Mouse (Mus musculus): ENCODE measurements at regions not wholly inside any gene's neighbourhood (a gene's known extent, or its start where the extent isn't known, plus 50 kb on each side); places are given as distances from the start of the nearest gene placed in this dataset.

DNA sequence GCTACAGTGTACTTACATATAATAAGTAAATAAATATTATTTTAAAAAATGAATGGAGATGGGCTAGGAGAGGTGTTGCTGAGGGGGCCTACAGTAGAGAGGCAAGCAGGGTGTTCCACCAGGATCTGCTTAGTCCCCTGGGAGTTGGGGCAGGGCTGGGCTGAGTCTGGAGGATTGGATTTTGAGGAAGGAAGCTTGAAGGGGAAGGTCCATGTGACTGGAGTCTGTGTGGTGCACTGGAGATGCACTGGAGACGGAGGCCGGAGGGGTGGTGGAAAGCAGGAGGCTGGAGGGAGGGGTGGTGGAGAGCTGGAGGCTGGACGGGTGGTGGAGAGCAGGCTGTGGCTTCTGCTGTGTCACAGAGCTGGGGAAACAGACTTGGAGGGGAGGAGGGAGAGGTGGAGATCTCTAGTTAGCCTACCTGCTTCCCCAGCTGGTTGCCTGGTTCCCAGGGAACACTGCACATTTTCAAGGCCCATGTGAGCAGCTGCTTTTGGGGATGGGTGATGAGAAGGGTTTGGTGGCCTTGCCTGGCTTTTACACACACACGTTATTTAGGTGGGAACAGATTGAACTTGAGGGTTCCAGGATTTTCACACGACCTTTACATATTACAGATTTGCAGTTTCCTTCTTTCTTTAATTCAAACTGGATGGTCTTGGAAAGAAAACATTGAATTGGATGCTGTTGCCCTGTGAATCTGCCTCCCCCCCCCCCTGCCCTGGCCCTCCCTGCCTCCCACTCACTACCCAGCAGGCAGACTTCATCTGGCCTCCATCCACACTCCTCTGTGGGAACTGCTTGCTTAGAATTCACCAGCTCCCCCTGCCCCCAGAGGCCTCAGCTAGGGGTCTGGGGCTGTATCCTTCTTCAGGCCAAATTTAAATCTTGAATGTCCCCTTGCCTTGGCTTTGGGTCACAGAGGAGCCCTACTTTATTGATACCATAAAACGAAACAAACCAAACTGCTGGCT, 51.7 kb upstream of the Slc35c1 start:
- no peaks in the 10 kb centered on the region for H3K9me3 ChIP-seq (replicated peaks; ENCODE audit: control insufficient read depth, low read length)
- no peaks in the 10 kb centered on the region for H3K4me1 ChIP-seq (ENCODE audit: control insufficient read depth, insufficient read depth, low read length)
- no peak overlapping the region for H3K4me3 ChIP-seq (ENCODE audit: low read depth, low read length)
- H3K4me2 ChIP-seq (ENCODE audit: low read length), result no peak overlapping the region
- WGBS, result 83% methylated on average over 6 of the region's 6 CpGs
- no peak overlapping the region for H3K9ac ChIP-seq (ENCODE audit: low read length)
- H3K27me3 ChIP-seq (replicated peaks; ENCODE audit: control insufficient read depth, insufficient read depth, low read length), result no peaks in the 10 kb centered on the region
- ATAC-seq (no peak), DNase-seq (ENCODE audit: low spot score) (no peak)
- no peaks in the 10 kb centered on the region for H3K36me3 ChIP-seq (ENCODE audit: control insufficient read depth, insufficient read depth, low read length)
- no peak overlapping the region for H3K27ac ChIP-seq (ENCODE audit: low read depth, low read length)
